Mouse (Mus musculus) left cerebral cortex, adult 11 months (tissue): ENCODE results near the gene Dbp.

Experiments
- DNase-seq: peaks from one replicate; pipeline ENCODE4 v3.0.0; 2022; ENCODE audit warnings: low spot score

Gene Dbp

GRCm38 (mm10) chr7:45725713-45726112, 20.8 kb downstream of the Dbp start, which contains the start of gene Spaca4:
Gene Spaca4, minus strand, starts transcription at chr7:45725813.
- no peak for DNase-seq

- no peak for DNase-seq
These were observed 21.5 kb downstream of the Dbp start for GRCm38 (mm10) chr7:45726419-45726818.

GRCm38 (mm10) chr7:45727625-45728024, 22.7 kb downstream of the Dbp start:
- DNase-seq, result no peak

GRCm38 (mm10) chr7:45730727-45731431, 26.0 kb downstream of the Dbp start:
- no peak for DNase-seq

- no peak for DNase-seq
These were observed 28.6 kb downstream of the Dbp start for GRCm38 (mm10) chr7:45733477-45733876.

GRCm38 (mm10) chr7:45739162-45739763, 34.4 kb downstream of the Dbp start:
- DNase-seq, result peak; percentile 73

- DNase-seq, result no peak
These were observed 34.9 kb downstream of the Dbp start for GRCm38 (mm10) chr7:45739820-45740219.

- DNase-seq, result no peak
These were observed 36.4 kb downstream of the Dbp start for GRCm38 (mm10) chr7:45741308-45741707.

- DNase-seq, result no peak
These were observed 36.9 kb downstream of the Dbp start for GRCm38 (mm10) chr7:45741777-45742176.

- DNase-seq, result peak; percentile 73
These were observed 37.5 kb downstream of the Dbp start for GRCm38 (mm10) chr7:45742338-45742737.

- DNase-seq, result peak; percentile 72
These were observed 39.5 kb downstream of the Dbp start for GRCm38 (mm10) chr7:45744387-45744786.

GRCm38 (mm10) chr7:45746518-45746917, 41.6 kb downstream of the Dbp start:
- DNase-seq, result no peak

- DNase-seq, result no peak
These were observed 42.6 kb downstream of the Dbp start for GRCm38 (mm10) chr7:45747450-45747849.

GRCm38 (mm10) chr7:45748110-45748509, 43.2 kb downstream of the Dbp start:
- DNase-seq, result no peak

- DNase-seq, result no peak
These were observed 44.5 kb downstream of the Dbp start for GRCm38 (mm10) chr7:45749401-45749800.

- DNase-seq, result no peak
These were observed 45.3 kb downstream of the Dbp start for GRCm38 (mm10) chr7:45750162-45750561.

GRCm38 (mm10) chr7:45755703-45756102, 50.8 kb downstream of the Dbp start:
- no peak for DNase-seq

GRCm38 (mm10) chr7:45759400-45759799, 54.5 kb downstream of the Dbp start:
- DNase-seq, result no peak
